Mouse (Mus musculus) inflammation-experienced regulatory T-cells, adult 16 weeks (primary cell): Measurements from ENCODE around the gene Mff. TPM values are rescaled to one million over a fixed set of nuclear protein-coding genes. Genes with fewer than 3 reads are reported as not detected.

ENCODE experiments used
- polyA plus RNA-seq: library from polyadenylated mRNA; unstranded; fragments of 100-300 nt; shearing (Covaris generic); gene quantifications from one replicate; pipeline ENCODE4 v1.2.1, GENCODE M21; 2017

Mff gene
- polyA plus RNA-seq: 120 TPM

GRCm38 (mm10) chr1:82724339-82725025 is at the start of gene Mff:
TSS of gene Mff (plus strand) at chr1:82724890.

GRCm38 (mm10) chr1:82768269-82768668 is 43.6 kb downstream of the Mff start, which contains the start of gene Tm4sf20:
TSS of gene Tm4sf20 (minus strand) at chr1:82768461.

GRCm38 (mm10) chr1:82771022-82771586 is 46.4 kb downstream of the Mff start, which contains the start of gene Gm47791:
TSS of gene Gm47791 (minus strand) at chr1:82771243.

Other genes with a start within 250 kb of the Mff start
- 0.04 TPM for gene Col4a4, start 138.0 kb upstream of the Mff start, polyA plus RNA-seq
- 0.10 TPM for gene Col4a3, start 138.0 kb upstream of the Mff start, polyA plus RNA-seq
- 0.32 TPM for gene Tm4sf20, start 43.6 kb downstream of the Mff start, polyA plus RNA-seq
- not detected for gene Gm47791, start 46.4 kb downstream of the Mff start, polyA plus RNA-seq
- 26.3 TPM for gene Agfg1, start 114.6 kb downstream of the Mff start, polyA plus RNA-seq
- 0.37 TPM for gene A030005L19Rik, start 188.4 kb downstream of the Mff start, polyA plus RNA-seq
- not detected for gene A030014E15Rik, start 200.0 kb downstream of the Mff start, polyA plus RNA-seq
- gene Gm6217, start 206.5 kb downstream of the Mff start, polyA plus RNA-seq: not detected
- not detected for gene A030003K21Rik, start 218.5 kb downstream of the Mff start, polyA plus RNA-seq
- not detected for gene Gm7544, start 231.1 kb downstream of the Mff start, polyA plus RNA-seq
- not detected for gene Gm47955, start 235.4 kb downstream of the Mff start, polyA plus RNA-seq